Mouse (Mus musculus): ENCODE data around the gene Ubxn11. TPM values are rescaled to one million over a fixed set of nuclear protein-coding genes. Genes with fewer than 3 reads are reported as not detected.
"Not testable (repeated sequence)": the region's sequence is repeated elsewhere in the genome, so short reads cannot be mapped to it uniquely, and the experiment has no call there.

Gene Ubxn11
- polyA plus RNA-seq, 1 experiment from 2014 or later = 2.9 TPM

GRCm38 (mm10) chr4:134125383-134126060, 23.2 kb downstream of the Ubxn11 start:
- no peak overlapping the region for H3K4me3 ChIP-seq
- H3K4me1 ChIP-seq = peaks cover 58% of the 10 kb centered on the region
- peaks cover 14% of the 10 kb centered on the region for H3K36me3 ChIP-seq
- no peak for DNase-seq (ENCODE audit: low spot score)
- H3K9me3 ChIP-seq = no peaks in the 10 kb centered on the region
- no peak overlapping the region for H3K27ac ChIP-seq
- WGBS = 84% methylated on average over 15 of the region's 15 CpGs
- H3K27me3 ChIP-seq (ENCODE audit: insufficient read depth, poor library complexity, severe bottlenecking) = no peaks in the 10 kb centered on the region

DNA sequence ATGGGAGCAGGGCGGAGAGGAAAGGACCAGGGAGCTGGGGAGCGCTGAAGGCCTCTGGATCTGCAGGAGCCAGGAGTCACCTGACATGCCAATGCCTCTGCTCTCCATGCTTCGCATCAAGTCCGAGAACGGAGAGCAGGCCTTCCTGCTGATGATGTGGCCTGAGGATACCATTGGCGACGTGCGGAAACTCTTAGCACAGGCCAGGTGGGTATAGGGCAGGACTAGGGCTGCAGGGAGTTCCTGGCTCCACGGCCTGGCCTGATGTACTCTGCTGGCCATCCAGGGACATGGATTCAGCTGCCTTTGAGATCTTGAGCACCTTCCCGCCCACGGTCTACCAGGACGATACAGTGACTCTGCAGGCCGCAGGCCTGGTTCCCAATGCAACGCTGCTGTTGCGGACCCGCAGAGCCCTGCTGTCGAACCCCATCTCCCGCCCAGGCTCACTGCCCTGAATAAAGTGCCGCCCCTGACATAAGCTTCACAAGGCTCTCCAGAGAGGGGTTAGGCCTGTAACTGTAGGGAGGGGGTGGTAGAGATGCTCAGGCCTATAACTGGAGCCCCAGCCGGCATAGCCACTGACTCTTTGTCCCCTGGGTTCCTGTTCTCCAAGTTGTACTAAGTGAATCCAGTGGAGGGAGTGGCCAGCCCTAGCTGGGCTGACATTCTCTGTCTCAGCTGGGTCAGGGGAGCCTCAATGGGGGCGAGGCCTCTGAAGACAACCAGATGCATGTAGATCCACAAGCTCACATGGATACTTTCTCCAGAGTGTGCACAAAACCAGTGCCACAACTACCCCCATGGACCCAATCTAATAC, 24.1 kb downstream of the Ubxn11 start:
- no peaks in the 10 kb centered on the region for H3K27me3 ChIP-seq (ENCODE audit: insufficient read depth, poor library complexity, severe bottlenecking)
- H3K9me3 ChIP-seq = no peaks in the 10 kb centered on the region
- no peak overlapping the region for H3K4me3 ChIP-seq
- 86% methylated on average over 21 of the region's 21 CpGs for WGBS
- H3K36me3 ChIP-seq = peaks cover 23% of the 10 kb centered on the region
- DNase-seq (ENCODE audit: low spot score) = no peak
- H3K4me1 ChIP-seq = peaks cover 57% of the 10 kb centered on the region
- H3K27ac ChIP-seq = peak overlapping the region; percentile 16; the same call in 1 of the 2 replicates

GRCm38 (mm10) chr4:134127121-134127455, 24.7 kb downstream of the Ubxn11 start:
- peak overlapping the region; percentile 16; the same call in 1 of the 2 replicates for H3K27ac ChIP-seq
- peaks cover 55% of the 10 kb centered on the region for H3K4me1 ChIP-seq

DNA sequence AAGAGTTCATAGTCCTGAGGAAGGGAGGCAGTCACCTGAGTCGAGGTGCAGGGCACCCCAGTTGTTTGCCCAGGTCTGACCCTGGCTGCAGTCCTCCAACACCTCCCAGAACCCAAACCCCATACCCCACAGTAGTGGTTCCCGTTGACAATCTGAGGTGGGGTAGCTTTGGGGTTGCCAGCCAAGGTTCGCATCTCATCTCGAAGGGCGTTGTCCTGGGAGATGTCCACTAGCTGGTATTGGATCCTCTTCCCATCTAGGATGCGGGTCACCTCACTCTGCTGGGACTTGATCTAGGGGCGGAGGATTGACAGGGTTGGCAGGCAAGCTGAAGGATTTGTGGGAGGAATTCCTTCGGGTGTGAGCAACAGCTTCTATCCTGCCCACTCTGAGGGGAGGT, 25.4 kb downstream of the Ubxn11 start:
- no peak for DNase-seq (ENCODE audit: low spot score)
- 59% methylated on average over 8 of the region's 8 CpGs for WGBS
- peaks cover 29% of the 10 kb centered on the region for H3K36me3 ChIP-seq
- H3K27ac ChIP-seq = peak overlapping the region; percentile 89
- no peaks in the 10 kb centered on the region for H3K27me3 ChIP-seq (ENCODE audit: insufficient read depth, poor library complexity, severe bottlenecking)
- H3K9me3 ChIP-seq = no peaks in the 10 kb centered on the region
- peak overlapping the region; percentile 75 for H3K4me3 ChIP-seq
- peaks cover 59% of the 10 kb centered on the region for H3K4me1 ChIP-seq

More at GRCm38 (mm10) chr4:134127121-134127455, 24.7 kb downstream of the Ubxn11 start:
- Histone ChIP-seq H3K36me3 (peaks cover 27% of the 10 kb centered on the region), H3K4me3 (peak overlapping the region; percentile 75), H3K27me3 (ENCODE audit: insufficient read depth, poor library complexity, severe bottlenecking) (no peaks in the 10 kb centered on the region), H3K9me3 (no peaks in the 10 kb centered on the region)
- no peak for DNase-seq (ENCODE audit: low spot score)
- 89% methylated on average over 7 of the region's 7 CpGs for WGBS

DNA sequence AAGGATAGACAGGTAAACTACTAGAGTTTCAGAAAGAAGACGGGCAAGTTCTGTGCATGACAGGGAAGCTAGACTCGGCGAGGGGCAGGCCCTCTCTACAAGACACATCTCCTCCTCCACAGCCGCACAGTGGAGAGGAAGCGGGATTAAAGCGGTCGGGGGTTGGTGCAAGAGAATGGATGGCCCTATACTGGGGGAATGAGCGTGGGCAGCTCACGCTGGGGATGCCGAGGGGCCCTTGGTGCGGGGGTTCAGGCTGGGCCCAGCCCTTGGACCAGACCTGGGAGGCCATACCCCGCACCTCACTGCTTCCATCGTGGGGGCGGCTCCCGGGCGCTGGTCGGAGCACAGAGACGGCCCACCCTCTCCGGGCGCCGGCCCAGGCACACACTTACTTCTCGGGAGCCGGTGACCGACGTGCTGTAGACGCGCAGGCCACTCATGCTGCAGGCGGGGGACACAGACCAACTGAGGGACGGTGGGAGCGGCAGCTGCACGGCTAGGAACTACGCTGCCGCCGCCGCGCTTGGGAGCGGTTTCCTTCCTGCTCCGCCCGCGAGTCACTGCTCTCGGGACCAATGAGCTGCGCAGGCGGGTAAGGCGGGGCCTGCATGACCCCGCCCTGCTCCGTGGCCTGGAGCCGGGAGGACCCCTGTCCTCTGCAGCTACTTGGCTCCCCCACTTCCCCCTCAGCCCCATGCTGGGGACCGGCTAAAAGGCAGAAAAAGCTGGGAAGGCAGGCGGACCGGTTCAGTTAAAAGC, 26.0 kb downstream of the Ubxn11 start, which contains the start of gene Sh3bgrl3:
Gene Sh3bgrl3, minus strand, starts transcription at position 569 of the 762 bp plus-strand sequence.
- Histone ChIP-seq H3K9me3 (no peaks in the 10 kb centered on the region), H3K27me3 (ENCODE audit: insufficient read depth, poor library complexity, severe bottlenecking) (no peaks in the 10 kb centered on the region), H3K4me3 (peak within 1 kb of the TSS; percentile 75), H3K27ac (peak within 1 kb of the TSS; percentile 89), H3K36me3 (peaks cover 29% of the 10 kb centered on the region), H3K4me1 (peaks cover 64% of the 10 kb centered on the region)
- under 1% methylated on average over 50 of the region's 50 CpGs for WGBS
- DNase-seq (ENCODE audit: low spot score) = peak; percentile 95

DNA sequence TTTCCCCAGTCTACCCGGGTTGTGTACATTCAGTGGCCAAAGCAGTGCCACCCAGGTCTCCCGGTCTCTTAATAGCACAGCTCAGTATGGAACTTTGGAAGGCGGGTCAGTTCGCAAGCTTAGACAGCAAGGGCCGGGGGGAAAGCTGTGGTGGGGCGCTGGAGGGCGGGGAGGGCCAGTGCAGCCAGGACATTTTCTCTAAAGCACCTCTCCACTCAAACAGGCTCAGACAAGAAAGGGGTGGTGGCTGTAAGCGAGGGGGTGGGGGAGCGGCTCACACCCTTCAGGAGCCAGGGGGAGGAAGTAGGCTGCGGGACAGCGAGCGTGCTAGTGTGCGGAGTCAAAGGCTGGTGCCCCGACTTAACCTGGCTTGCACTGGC, 26.6 kb downstream of the Ubxn11 start:
- Histone ChIP-seq H3K27ac (peak overlapping the region; percentile 89), H3K27me3 (ENCODE audit: insufficient read depth, poor library complexity, severe bottlenecking) (no peaks in the 10 kb centered on the region), H3K4me1 (peaks cover 60% of the 10 kb centered on the region), H3K4me3 (peak overlapping the region; percentile 75), H3K36me3 (peaks cover 29% of the 10 kb centered on the region), H3K9me3 (no peaks in the 10 kb centered on the region)
- no peak for DNase-seq (ENCODE audit: low spot score)
- 1% methylated on average over 14 of the region's 14 CpGs for WGBS

- Histone ChIP-seq H3K27ac (peak overlapping the region; percentile 89; the same call in 1 of the 2 replicates), H3K4me1 (peaks cover 54% of the 10 kb centered on the region), H3K4me3 (peak overlapping the region; percentile 75), H3K36me3 (peaks cover 29% of the 10 kb centered on the region), H3K9me3 (no peaks in the 10 kb centered on the region), H3K27me3 (ENCODE audit: insufficient read depth, poor library complexity, severe bottlenecking) (no peaks in the 10 kb centered on the region)
- no peak for DNase-seq (ENCODE audit: low spot score)
- WGBS = 30% methylated on average over 6 of the region's 6 CpGs
These were observed 27.1 kb downstream of the Ubxn11 start for GRCm38 (mm10) chr4:134129482-134129881.

GRCm38 (mm10) chr4:134132117-134132516, 29.7 kb downstream of the Ubxn11 start:
- Histone ChIP-seq H3K36me3 (peaks cover 18% of the 10 kb centered on the region), H3K4me1 (peaks cover 51% of the 10 kb centered on the region), H3K27me3 (ENCODE audit: insufficient read depth, poor library complexity, severe bottlenecking) (no peaks in the 10 kb centered on the region), H3K27ac (no peak overlapping the region), H3K9me3 (no peaks in the 10 kb centered on the region), H3K4me3 (no peak overlapping the region)
- 61% methylated on average over 3 of the region's 3 CpGs for WGBS
- no peak for DNase-seq (ENCODE audit: low spot score)

GRCm38 (mm10) chr4:134132519-134133095, 30.2 kb downstream of the Ubxn11 start:
- Histone ChIP-seq H3K9me3 (no peaks in the 10 kb centered on the region), H3K36me3 (peaks cover 23% of the 10 kb centered on the region), H3K27me3 (ENCODE audit: insufficient read depth, poor library complexity, severe bottlenecking) (no peaks in the 10 kb centered on the region), H3K4me1 (peaks cover 50% of the 10 kb centered on the region), H3K27ac (no peak overlapping the region), H3K4me3 (no peak overlapping the region)
- 47% methylated on average over 8 of the region's 8 CpGs for WGBS
- DNase-seq (ENCODE audit: low spot score) = no peak

GRCm38 (mm10) chr4:134136280-134136926, 34.0 kb downstream of the Ubxn11 start:
- H3K9me3 ChIP-seq = no peaks in the 10 kb centered on the region
- no peak for DNase-seq (ENCODE audit: low spot score)
- H3K4me1 ChIP-seq = peaks cover 24% of the 10 kb centered on the region
- WGBS = 33% methylated on average over 3 of the region's 3 CpGs
- no peak overlapping the region for H3K27ac ChIP-seq
- H3K4me3 ChIP-seq = no peak overlapping the region
- H3K27me3 ChIP-seq (ENCODE audit: insufficient read depth, poor library complexity, severe bottlenecking) = no peaks in the 10 kb centered on the region
- H3K36me3 ChIP-seq = peaks cover 32% of the 10 kb centered on the region

DNA sequence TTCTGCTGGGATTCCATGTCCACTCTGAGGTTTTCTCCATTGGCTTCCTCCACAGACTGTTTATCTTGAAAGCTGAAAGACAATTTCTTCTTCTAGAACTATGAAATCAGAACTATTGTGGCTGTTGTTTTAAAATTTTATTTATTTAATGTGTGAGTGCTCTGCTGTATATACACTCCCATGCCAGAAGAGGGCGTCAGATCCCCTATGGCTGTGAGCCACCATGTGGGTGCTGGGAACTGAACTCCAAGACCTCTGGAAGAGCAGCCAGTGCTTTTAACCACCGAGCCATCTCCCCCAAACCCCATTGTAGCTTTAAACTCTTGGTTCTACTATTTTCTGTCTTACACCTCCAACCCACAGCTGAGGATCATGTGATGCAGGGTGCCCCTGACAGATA, 36.5 kb downstream of the Ubxn11 start:
- H3K9me3 ChIP-seq = no peaks in the 10 kb centered on the region
- WGBS = 74% methylated on average over 2 of the region's 2 CpGs
- H3K36me3 ChIP-seq = peaks cover 38% of the 10 kb centered on the region; the same call in 1 of the 2 replicates
- H3K4me1 ChIP-seq = peaks cover 15% of the 10 kb centered on the region
- DNase-seq (ENCODE audit: low spot score) = no peak
- no peak overlapping the region for H3K27ac ChIP-seq
- H3K27me3 ChIP-seq (ENCODE audit: insufficient read depth, poor library complexity, severe bottlenecking) = no peaks in the 10 kb centered on the region
- H3K4me3 ChIP-seq = no peak overlapping the region

DNA sequence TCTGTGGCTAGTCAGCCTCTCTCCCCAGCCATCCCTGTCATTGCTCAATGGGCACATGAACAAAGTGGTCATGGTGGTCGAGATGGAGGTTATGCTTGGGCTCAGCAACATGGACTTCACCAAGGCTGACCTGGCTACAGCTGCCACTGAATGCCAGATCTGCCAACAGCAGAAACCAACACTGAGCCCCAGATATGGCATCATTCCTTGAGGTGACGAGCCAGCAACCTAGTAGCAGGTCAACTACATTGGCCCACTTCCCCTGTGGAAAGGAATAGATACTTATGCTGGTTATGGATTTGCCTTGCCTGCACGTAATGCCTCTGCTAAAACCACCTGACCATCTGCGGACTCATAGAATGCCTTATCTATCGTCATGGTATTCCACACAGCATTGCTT, 41.9 kb downstream of the Ubxn11 start:
- peaks cover 62% of the 10 kb centered on the region for H3K36me3 ChIP-seq
- not testable (repeated sequence) for H3K9me3 ChIP-seq
- WGBS = 89% methylated on average over 5 of the region's 5 CpGs

More for the DNA sequence above, 41.9 kb downstream of the Ubxn11 start:
- H3K4me3 ChIP-seq; H3K4me1 ChIP-seq; H3K27me3 ChIP-seq (ENCODE audit: insufficient read depth, poor library complexity, severe bottlenecking); H3K27ac ChIP-seq; DNase-seq (ENCODE audit: low spot score): not testable (repeated sequence)
